Mouse (Mus musculus): Measurements from ENCODE around the gene Ttc3.

Ttc3 gene

DNA sequence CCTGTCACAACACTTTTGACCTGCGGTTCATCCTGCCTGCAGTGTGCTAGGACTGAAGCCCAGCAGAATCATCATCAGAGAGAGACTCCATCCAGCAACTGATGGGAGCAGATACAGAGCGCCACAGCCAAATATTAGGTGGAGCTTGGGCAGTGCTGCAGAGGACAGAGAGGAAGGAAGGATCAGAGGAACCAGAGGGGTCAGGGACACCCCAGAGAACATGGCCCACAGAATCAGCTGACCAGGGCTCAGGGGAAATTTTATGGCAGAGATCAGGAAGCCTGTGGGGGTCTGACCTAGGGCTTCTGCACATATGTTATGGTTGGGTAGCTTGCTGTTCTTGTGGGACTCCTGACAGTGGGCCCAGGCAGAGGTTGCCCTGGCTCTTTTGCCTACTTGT, 147.2 kb downstream of the Ttc3 start:
- no peak for DNase-seq

All from liver (tissue).